Mouse (Mus musculus): ENCODE measurements around the gene Hsd3b2. TPM values are rescaled to one million over a fixed set of nuclear protein-coding genes. Genes with fewer than 3 reads are reported as not detected.

The Hsd3b2 gene
- total and polyA plus RNA-seq, 3 experiments = not detected

DNA sequence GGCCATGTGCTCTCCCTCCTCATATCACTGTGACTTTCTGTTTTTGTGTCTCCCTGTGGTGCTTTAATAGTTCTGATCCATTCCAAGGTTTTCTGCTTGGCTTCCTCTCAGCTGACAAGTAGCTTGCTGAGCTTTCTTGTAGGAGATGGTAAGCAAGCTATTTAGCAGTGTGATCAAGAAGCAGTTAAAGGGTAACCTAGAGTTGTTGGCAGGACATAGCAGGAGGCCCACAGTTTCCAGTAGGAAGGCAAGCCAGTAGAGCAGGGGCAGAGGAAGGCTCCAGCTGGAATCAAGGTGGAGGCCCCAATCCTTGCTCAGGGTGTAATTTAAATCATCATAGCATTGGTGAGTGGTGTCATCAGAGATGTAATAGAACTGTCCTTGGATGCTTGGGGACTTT lies 43.6 kb downstream of the Hsd3b2 start:
- H3K4me1 ChIP-seq (ENCODE audit: control insufficient read depth in 1 of 2, insufficient read depth in 2 of 2, low read length in 2 of 2) = no peaks in the 10 kb centered on the region
- H3K9ac ChIP-seq (ENCODE audit: control insufficient read depth, low read depth, low read length, poor library complexity, severe bottlenecking) = no peak overlapping the region
- H3K36me3 ChIP-seq (ENCODE audit: control insufficient read depth in 1 of 2, insufficient read depth in 2 of 2, low read length in 2 of 2) = no peaks in the 10 kb centered on the region
- no peaks in the 10 kb centered on the region for H3K79me2 ChIP-seq (ENCODE audit: control insufficient read depth, insufficient read depth, low read length, poor library complexity)
- no peaks in the 10 kb centered on the region for H3K27me3 ChIP-seq (ENCODE audit: control insufficient read depth in 1 of 2, insufficient read depth in 2 of 2, low read length in 2 of 2)
- TF ChIP-seq CHD2 (IDR thresholded peaks at IDR 0.05; ENCODE audit: low read length) (no peak), SIN3A (IDR thresholded peaks at IDR 0.05; ENCODE audit: low read length) (no peak)
- no peak overlapping the region for H3K27ac ChIP-seq (ENCODE audit: control insufficient read depth, low read depth, low read length)
- no peaks in the 10 kb centered on the region for H3K9me3 ChIP-seq (replicated peaks; ENCODE audit: insufficient read depth, low read length)
- H3K4me3 ChIP-seq (ENCODE audit: control insufficient read depth in 1 of 2, insufficient read depth in 1 of 2, low read depth in 2 of 2, low read length in 2 of 2) = no peak overlapping the region
- DNase-seq (ENCODE audit: low read depth, low spot score) = no peak

Other genes starting within 250 kb of the Hsd3b2 start
- gene Hsd3b4, start 214.0 kb downstream of the Hsd3b2 start, total RNA-seq (2012; rRNA removed) = not detected in 2 replicates
- not detected for gene Hsd3b4, start 214.0 kb downstream of the Hsd3b2 start, polyA plus RNA-seq (2012; ENCODE audit: insufficient read depth in 1 of 2, insufficient read length in 2 of 2, low read depth in 1 of 2, low replicate concordance in 2 of 2, missing spikeins in 1 of 2)
- not detected in 2 replicates for gene Gm10681, start 135.7 kb downstream of the Hsd3b2 start, total RNA-seq (2012; rRNA removed)
- gene Gm10681, start 135.7 kb downstream of the Hsd3b2 start, polyA plus RNA-seq (2012; ENCODE audit: insufficient read depth in 1 of 2, insufficient read length in 2 of 2, low read depth in 1 of 2, low replicate concordance in 2 of 2, missing spikeins in 1 of 2) = not detected
- not detected in 2 replicates for gene Hsd3b5, start 94.3 kb downstream of the Hsd3b2 start, total RNA-seq (2012; rRNA removed)
- gene Hsd3b5, start 94.3 kb downstream of the Hsd3b2 start, polyA plus RNA-seq (2012; ENCODE audit: insufficient read depth in 1 of 2, insufficient read length in 2 of 2, low read depth in 1 of 2, low replicate concordance in 2 of 2, missing spikeins in 1 of 2) = not detected
- not detected in 2 replicates for gene Hsd3b3, start 38.6 kb upstream of the Hsd3b2 start, total RNA-seq (2012; rRNA removed)
- not detected for gene Hsd3b3, start 38.6 kb upstream of the Hsd3b2 start, polyA plus RNA-seq (2012; ENCODE audit: insufficient read depth in 1 of 2, insufficient read length in 2 of 2, low read depth in 1 of 2, low replicate concordance in 2 of 2, missing spikeins in 1 of 2)
- not detected in 2 replicates for gene Hsd3b6, start 89.9 kb upstream of the Hsd3b2 start, total RNA-seq (2012; rRNA removed)
- gene Hsd3b6, start 89.9 kb upstream of the Hsd3b2 start, polyA plus RNA-seq (2012; ENCODE audit: insufficient read depth in 1 of 2, insufficient read length in 2 of 2, low read depth in 1 of 2, low replicate concordance in 2 of 2, missing spikeins in 1 of 2) = not detected
- gene Hsd3b1, start 135.3 kb upstream of the Hsd3b2 start, total RNA-seq (2012; rRNA removed) = 0.10 TPM in 1 of 2 replicates, not detected in the other
- gene Hsd3b1, start 135.3 kb upstream of the Hsd3b2 start, polyA plus RNA-seq (2012; ENCODE audit: insufficient read depth in 1 of 2, insufficient read length in 2 of 2, low read depth in 1 of 2, low replicate concordance in 2 of 2, missing spikeins in 1 of 2) = under 1 TPM in 1 of 2 experiments, not detected in 1; 0.04 TPM
- gene Hao2, start 168.7 kb upstream of the Hsd3b2 start, total RNA-seq (2012; rRNA removed) = not detected in 2 replicates
- gene Hao2, start 168.7 kb upstream of the Hsd3b2 start, polyA plus RNA-seq (2012; ENCODE audit: insufficient read depth in 1 of 2, insufficient read length in 2 of 2, low read depth in 1 of 2, low replicate concordance in 2 of 2, missing spikeins in 1 of 2) = not detected